Mouse (Mus musculus): Measurements from ENCODE around the gene Iba57.
A peak's percentile ranks its signal among the peaks of the same experiment; 100 is the strongest.

Gene Iba57

DNA sequence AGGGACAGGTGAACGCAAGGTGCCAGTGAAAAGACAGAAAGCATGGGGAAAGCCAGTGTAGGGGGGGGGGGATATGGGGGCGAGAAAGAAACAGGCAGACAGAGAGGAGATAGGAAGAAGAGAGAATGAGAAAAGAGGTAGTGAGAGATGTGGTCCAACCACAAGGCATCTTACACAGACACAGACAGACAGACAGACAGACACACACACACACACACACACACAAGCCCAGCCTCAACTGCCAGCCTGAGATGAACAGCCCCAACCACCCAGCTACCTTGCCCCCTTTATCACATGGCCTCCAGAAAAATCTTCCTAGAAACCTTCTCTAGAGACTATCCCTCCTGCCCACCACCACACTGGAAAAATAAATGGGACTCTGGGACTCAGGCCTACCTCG, 31.5 kb downstream of the Iba57 start:
- no peak for DNase-seq

DNA sequence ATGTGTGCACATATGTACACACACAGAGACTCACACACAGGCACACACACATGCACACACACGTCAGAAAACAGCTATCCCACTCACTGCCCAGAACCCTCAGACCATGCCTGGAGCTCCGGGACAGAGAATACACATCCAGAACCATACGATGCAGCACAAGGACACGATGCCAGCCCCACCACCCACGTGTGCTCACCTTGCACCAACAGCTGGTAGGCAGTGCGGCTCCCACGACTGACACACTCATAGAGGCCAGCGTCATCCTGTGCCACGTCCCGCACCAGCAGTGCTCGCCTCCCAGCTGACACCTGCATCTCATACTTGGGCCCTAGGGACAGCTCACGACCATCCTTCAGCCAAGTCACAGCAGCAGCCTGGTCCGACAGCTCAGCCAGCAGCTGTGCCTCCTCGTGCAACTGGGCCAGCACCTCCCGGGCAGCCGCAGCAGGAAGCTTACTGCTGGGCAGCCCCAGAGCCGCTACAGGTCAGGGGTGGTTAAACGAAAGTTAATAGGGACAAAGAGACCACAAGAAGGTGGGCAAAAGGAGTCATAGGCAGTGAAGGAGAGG, 32.1 kb downstream of the Iba57 start:
- DNase-seq, result no peak

DNA sequence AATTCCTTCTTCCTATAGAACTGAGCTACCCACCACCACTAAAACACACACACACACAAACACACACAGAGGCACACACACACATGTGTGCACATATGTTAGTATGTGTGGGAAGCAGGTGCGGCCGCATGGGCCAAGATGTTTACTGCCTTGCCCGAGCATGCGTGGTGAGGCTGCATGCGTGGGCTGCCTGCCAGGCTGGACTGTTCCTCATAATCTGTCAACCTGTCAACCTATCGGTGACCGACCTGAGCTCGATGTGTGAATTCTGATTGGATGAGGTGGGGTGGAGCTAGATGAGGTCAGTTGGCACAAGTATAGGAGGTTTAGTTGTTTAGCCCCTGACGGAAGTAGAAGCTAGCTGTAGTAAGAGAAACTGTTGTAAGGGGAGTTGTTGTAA, 32.8 kb downstream of the Iba57 start:
- peak; percentile 79 for DNase-seq

DNA sequence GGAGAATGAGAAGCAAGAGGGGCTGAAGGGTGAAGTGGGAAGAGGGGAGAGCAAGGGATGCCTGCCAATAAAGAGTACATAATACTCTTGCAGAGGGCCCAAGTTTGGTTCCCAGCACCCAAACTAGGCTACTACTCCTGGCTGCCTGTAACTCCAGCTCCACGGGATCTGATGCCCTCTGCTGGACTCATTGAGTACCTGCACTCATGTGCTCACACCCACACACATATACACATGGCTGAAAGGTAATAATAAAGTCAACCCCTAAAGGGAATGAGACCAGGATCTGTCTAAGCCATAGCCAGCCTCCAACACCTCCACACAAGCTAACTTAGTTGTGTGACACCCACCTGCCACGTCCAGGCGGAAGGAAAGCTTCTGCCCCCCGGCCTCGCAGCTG, 57.6 kb downstream of the Iba57 start:
- DNase-seq, result no peak

All from cerebellum, postnatal 10 days (tissue).